28 mouse cellular contexts compared by ENCODE assay signal in genomic region chr7:64989406-64989805, GRCm38 (mm10).
"Had no signal": no experiment of that assay in that cellular context is flagged by ENCODE, and none has a peak within 500 bp of the region (broad histone marks: within the 10 kb centered on the region; RNA-seq: fewer than 3 reads in every experiment).

No protein-coding gene starts in this region.

- H3K36me3 ChIP-seq: embryonic facial prominence, embryonic 10.5 days; embryonic facial prominence, embryonic 12.5 days; embryonic facial prominence, embryonic 13.5 days; embryonic facial prominence, embryonic 15.5 days; forebrain, embryonic 10.5 days; forebrain, embryonic 12.5 days; forebrain, embryonic 15.5 days had no signal

- H3K9me3 ChIP-seq: embryonic facial prominence, embryonic 10.5 days; embryonic facial prominence, embryonic 12.5 days; embryonic facial prominence, embryonic 13.5 days; embryonic facial prominence, embryonic 15.5 days; forebrain, embryonic 10.5 days; forebrain, embryonic 12.5 days; forebrain, embryonic 13.5 days; forebrain, embryonic 15.5 days had no signal

- H3K27ac ChIP-seq: embryonic facial prominence, embryonic 10.5 days; embryonic facial prominence, embryonic 12.5 days; embryonic facial prominence, embryonic 13.5 days; embryonic facial prominence, embryonic 15.5 days; forebrain, embryonic 10.5 days; forebrain, embryonic 12.5 days; forebrain, embryonic 13.5 days; forebrain, embryonic 15.5 days; gastrocnemius, adult 2 months; heart, adult 2 months had no signal

- H3K27me3 ChIP-seq: embryonic facial prominence, embryonic 12.5 days; embryonic facial prominence, embryonic 13.5 days; embryonic facial prominence, embryonic 15.5 days; forebrain, embryonic 12.5 days; forebrain, embryonic 13.5 days; forebrain, embryonic 15.5 days had no signal

- DNase-seq: cerebellum, adult 8-10 months; cerebellum, adult 9-10 months; cerebellum, adult 9-11 months; cerebellum, postnatal 10 days; cerebellum, postnatal 14 days; cerebellum, postnatal 25 days; cerebellum, postnatal 36 days; embryo, embryonic 11 days; forebrain, postnatal 0 days; gastrocnemius, adult 2 months; gastrocnemius, postnatal 10 days; gastrocnemius, postnatal 14 days; gastrocnemius, postnatal 25 days; gastrocnemius, postnatal 36 days; heart, adult 11 months; heart, adult 18-20 months; heart, adult 2 months had no signal

- H3K4me2 ChIP-seq: embryonic facial prominence, embryonic 12.5 days; embryonic facial prominence, embryonic 13.5 days; embryonic facial prominence, embryonic 15.5 days; forebrain, embryonic 12.5 days; forebrain, embryonic 13.5 days; forebrain, embryonic 15.5 days had no signal

- H3K9ac ChIP-seq: embryonic facial prominence, embryonic 12.5 days; embryonic facial prominence, embryonic 13.5 days; embryonic facial prominence, embryonic 15.5 days; forebrain, embryonic 12.5 days; forebrain, embryonic 13.5 days; forebrain, embryonic 15.5 days; forebrain, postnatal 0 days had no signal

- ATAC-seq: forebrain, embryonic 13.5 days; forebrain, embryonic 14.5 days; forebrain, embryonic 15.5 days; forebrain, embryonic 16.5 days; forebrain, postnatal 0 days had no signal

- H3K4me3 ChIP-seq: embryonic facial prominence, embryonic 10.5 days; embryonic facial prominence, embryonic 12.5 days; embryonic facial prominence, embryonic 13.5 days; embryonic facial prominence, embryonic 15.5 days; erythroblast, embryonic 14.5 days; forebrain, embryonic 10.5 days; forebrain, embryonic 12.5 days; forebrain, embryonic 13.5 days; forebrain, embryonic 15.5 days; gastrocnemius, adult 2 months; heart, adult 2 months had no signal

- H3K4me1 ChIP-seq: embryonic facial prominence, embryonic 10.5 days; embryonic facial prominence, embryonic 12.5 days; embryonic facial prominence, embryonic 13.5 days; embryonic facial prominence, embryonic 15.5 days; forebrain, embryonic 10.5 days; forebrain, embryonic 12.5 days; forebrain, embryonic 13.5 days had no signal
